Mouse (Mus musculus): ENCODE measurements around the gene Lrp6.

Gene Lrp6

GRCm38 (mm10) chr6:134575288-134575741 is 8.6 kb upstream of the Lrp6 start:
- no peak for DNase-seq (ENCODE audit: low spot score in 2 of 2)

DNA sequence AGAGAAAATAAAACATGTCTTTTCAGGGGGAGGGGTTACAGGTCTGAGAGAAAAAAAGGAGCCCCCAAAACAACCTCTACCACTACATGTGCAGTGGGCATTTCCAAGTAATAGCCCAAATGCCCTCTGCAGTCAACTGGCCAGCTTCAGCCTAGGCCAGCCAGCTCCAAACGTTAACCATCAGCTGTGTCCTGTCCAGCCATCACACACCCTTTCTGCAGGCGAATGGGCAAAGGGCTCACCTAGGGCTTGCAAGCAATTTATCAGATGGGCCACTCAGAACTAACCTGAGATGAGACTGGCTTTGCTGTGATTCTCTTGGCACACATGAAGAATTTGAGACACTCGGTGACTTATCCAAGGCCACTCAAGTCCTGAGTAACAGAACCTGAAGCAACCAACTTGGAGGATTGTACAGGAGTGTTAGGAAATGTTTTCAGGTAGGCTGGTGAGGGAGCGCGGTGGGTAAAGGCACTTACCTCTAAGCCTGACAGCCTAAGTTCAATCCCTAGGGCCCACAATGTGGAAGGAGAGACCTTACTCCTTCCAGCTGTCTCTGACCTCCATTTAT is 1.3 kb upstream of the Lrp6 start:
- no peak for DNase-seq (ENCODE audit: low spot score in 2 of 2)

- no peak for DNase-seq (ENCODE audit: low spot score in 2 of 2)
Observed at GRCm38 (mm10) chr6:134566248-134566817, 432 bp downstream of the Lrp6 start.

DNA sequence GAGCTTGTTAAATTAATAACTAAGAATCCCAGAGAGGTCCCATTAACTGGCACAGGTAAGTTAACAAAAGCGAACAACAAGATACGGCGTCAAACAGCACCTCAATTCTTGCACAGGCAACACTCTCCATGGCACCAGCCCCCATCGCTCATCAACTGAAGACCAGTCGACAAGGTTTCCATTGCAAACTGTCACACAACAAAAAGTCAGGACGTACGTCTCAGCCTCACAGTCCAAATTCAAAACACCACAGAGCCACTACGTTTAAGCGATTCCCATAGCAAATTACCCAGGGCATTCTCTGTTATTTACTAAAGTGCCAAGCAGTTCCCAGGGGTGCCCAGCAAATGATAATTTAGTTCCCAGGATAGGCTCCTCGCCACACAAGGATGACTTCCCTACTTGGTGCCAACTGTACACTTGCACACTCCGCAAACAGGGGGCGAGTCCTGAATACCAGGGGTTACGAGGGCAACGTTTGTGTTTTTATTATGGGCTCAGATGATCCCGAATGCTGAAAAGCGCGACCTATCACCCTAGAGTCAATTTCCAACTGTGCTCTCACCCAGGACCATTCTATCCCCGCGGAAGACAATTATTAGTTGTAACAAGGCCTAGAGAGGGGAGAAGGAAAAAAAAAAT is 1.0 kb downstream of the Lrp6 start:
- DNase-seq (ENCODE audit: low spot score in 2 of 2), result no peak

- no peak for DNase-seq (ENCODE audit: low spot score in 2 of 2)
Observed at GRCm38 (mm10) chr6:134564539-134564938, 2.2 kb downstream of the Lrp6 start.

- DNase-seq (ENCODE audit: low spot score in 2 of 2), result no peak
Observed at GRCm38 (mm10) chr6:134559635-134560034, 7.1 kb downstream of the Lrp6 start.

DNA sequence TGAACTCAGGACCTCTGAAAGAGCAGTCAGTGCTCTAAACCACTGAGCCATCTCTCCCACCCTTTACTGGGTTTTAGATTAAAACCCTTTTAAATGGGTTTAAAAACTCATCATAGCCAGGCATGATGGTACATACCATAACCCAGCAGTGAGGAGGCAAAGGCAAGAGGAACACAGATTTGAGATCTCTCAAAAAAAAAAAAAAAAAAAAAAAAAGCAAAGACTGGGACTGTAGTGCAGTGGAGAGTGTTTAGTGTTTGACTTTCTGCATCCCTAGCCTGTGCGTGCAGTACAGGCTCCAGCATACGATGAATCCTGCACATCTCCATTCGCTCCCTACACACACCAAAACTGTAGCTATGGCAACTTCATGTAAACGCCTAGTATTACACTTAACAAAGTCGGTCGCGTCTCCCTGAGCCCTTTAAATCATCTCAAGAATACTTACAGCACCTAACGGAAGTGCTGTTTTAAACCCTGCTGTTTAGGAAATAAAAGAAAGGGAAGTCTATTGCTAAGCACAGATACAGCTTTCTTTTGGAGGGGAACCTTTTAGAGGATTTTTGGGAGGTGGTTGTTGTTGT is 8.1 kb downstream of the Lrp6 start:
- no peak for DNase-seq (ENCODE audit: low spot score in 2 of 2)

GRCm38 (mm10) chr6:134557043-134557442 is 9.7 kb downstream of the Lrp6 start:
- DNase-seq (ENCODE audit: low spot score in 2 of 2), result no peak

- DNase-seq (ENCODE audit: low spot score in 2 of 2), result no peak
Observed at GRCm38 (mm10) chr6:134556185-134556950, 10.4 kb downstream of the Lrp6 start.

GRCm38 (mm10) chr6:134555178-134555577 is 11.6 kb downstream of the Lrp6 start:
- DNase-seq (ENCODE audit: low spot score in 2 of 2), result no peak

DNA sequence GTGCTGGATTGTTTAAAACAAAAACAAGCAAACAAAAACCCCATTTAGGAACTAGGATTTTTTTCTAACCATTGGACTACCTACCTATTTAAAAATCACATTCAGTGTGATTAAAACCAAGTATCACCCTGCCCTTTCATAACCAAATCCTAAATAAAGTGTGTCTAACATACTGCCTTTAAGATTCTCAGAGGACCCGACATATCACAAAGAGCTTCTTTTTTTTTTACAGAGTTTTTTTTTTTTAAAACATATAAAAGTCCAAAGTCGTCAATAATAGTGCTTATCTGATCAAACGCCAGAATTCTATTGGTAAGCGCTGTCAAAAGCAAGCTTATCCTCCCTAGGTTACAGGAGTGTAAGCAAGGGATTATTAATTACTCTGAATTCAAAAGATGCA is 12.5 kb downstream of the Lrp6 start:
- no peak for DNase-seq (ENCODE audit: low spot score in 2 of 2)

GRCm38 (mm10) chr6:134551007-134551406 is 15.8 kb downstream of the Lrp6 start:
- DNase-seq (ENCODE audit: low spot score in 2 of 2), result no peak

- no peak for DNase-seq (ENCODE audit: low spot score in 2 of 2)
Observed at GRCm38 (mm10) chr6:134550396-134550795, 16.4 kb downstream of the Lrp6 start.

DNA sequence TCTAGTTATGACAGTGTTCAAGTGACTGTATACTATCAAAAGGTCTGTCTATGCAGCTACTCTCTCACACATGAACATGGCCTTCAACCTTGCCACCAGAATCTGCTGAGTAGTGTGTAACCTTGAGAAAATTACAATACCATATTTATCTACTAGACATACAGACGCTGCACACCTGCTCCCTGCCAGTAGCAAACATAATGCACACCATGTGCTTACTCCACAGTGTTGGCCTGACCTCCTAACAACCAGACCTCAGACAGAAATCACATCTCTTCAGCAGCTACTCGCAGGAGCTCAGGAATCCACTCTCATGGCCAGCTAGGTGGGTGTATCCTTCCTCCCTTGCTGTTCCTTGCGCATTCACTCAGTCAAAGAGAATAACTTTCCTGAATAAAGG is 21.9 kb downstream of the Lrp6 start:
- no peak for DNase-seq (ENCODE audit: low spot score in 2 of 2)

GRCm38 (mm10) chr6:134544093-134544492 is 22.7 kb downstream of the Lrp6 start:
- no peak for DNase-seq (ENCODE audit: low spot score in 2 of 2)

GRCm38 (mm10) chr6:134543607-134544006 is 23.2 kb downstream of the Lrp6 start:
- no peak for DNase-seq (ENCODE audit: low spot score in 2 of 2)

- DNase-seq (ENCODE audit: low spot score in 2 of 2), result no peak
Observed at GRCm38 (mm10) chr6:134542374-134542773, 24.4 kb downstream of the Lrp6 start.

DNA sequence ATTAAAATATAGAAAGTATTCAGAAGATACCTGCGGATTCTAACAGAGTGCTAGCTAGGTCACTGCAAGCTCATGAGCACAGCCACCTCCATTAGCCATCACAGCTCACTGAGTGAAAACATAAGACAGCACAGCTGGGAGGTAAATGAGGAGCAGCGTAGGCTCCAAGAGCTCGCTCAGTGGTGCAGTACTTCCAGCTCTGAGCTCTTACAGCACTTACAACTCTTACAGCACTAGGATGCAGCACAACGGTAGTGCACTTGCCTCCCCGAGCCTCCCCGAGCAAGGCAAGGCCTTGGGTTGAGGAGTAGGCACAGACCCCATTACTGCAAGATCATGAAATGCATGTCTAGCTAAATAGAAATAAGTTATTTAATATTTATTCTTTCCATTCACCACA is 26.6 kb downstream of the Lrp6 start:
- no peak for DNase-seq (ENCODE audit: low spot score in 2 of 2)

GRCm38 (mm10) chr6:134539459-134539858 is 27.3 kb downstream of the Lrp6 start:
- DNase-seq (ENCODE audit: low spot score in 2 of 2), result no peak

DNA sequence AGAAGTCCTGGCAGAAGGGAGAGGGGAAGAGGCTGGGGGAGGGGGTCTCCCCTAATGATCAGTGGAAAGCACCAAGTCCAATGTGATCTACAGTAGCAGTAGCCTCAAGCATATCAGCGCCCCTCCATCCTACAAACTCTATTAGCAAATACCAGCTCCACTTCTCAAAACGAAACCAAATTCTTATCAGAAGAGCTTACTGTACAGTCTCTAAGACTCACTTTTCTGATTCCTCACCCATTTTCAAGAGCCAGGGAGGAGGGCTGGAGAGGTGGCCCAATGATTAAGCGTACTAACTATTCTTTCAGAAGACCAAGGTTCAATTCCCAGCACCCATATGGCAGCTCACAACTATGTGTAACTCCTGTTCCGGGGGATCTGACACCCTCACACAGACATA is 28.0 kb downstream of the Lrp6 start:
- DNase-seq (ENCODE audit: low spot score in 2 of 2), result no peak

- DNase-seq (ENCODE audit: low spot score in 2 of 2), result no peak
Observed at GRCm38 (mm10) chr6:134537461-134538117, 29.2 kb downstream of the Lrp6 start.

DNA sequence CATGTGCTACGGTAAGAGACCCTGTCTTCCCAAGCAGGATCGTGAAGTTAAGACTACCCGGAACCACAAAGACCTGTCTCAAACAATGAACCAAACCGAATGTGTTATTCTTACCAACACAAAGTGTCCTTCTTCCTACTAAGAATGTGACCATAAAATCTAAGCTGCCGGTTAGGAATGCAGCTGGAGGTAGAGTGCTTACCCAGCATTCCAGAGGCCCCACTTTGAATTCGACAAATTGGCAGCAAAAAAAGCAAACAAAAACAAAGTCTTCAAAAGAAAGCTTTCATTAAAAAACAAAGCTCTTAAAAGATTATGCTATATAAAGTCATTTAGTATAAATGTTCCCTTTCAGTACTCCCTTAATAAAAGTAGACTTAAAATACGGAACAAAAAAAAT is 31.6 kb downstream of the Lrp6 start:
- no peak for DNase-seq (ENCODE audit: low spot score in 2 of 2)
